Mouse (Mus musculus): ENCODE measurements around the gene Lcmt1. TPM values are rescaled to one million over a fixed set of nuclear protein-coding genes. Genes with fewer than 3 reads are reported as not detected.

Lcmt1 gene
- polyA plus RNA-seq, 1 experiment from 2014 or later, result 40.1 TPM

- Histone ChIP-seq H3K36me3 (ENCODE audit: control insufficient read depth, insufficient read depth, low read length) (no peaks in the 10 kb centered on the region; the same call in 1 of the 2 replicates), H3K4me1 (ENCODE audit: control insufficient read depth, insufficient read depth, low read length) (peaks cover 12% of the 10 kb centered on the region), H3K9me3 (ENCODE audit: control insufficient read depth, low read length) (no peaks in the 10 kb centered on the region), H3K4me2 (ENCODE audit: low read depth, low read length) (no peak overlapping the region), H3K27ac (replicated peaks; ENCODE audit: low read depth, low read length) (no peak overlapping the region), H3K9ac (ENCODE audit: low read depth, low read length) (no peak overlapping the region), H3K27me3 (replicated peaks; ENCODE audit: control insufficient read depth, insufficient read depth, low read length) (no peaks in the 10 kb centered on the region), H3K4me3 (ENCODE audit: low read depth, low read length) (no peak overlapping the region)
- no peak for DNase-seq (ENCODE audit: low spot score)
- no peak for ATAC-seq (ENCODE audit: low read depth)
- WGBS, result 85% methylated on average over 8 of the region's 8 CpGs
Measured at GRCm38 (mm10) chr7:123363971-123364370, 5.6 kb upstream of the Lcmt1 start.

GRCm38 (mm10) chr7:123365876-123366741 is 3.5 kb upstream of the Lcmt1 start:
- Histone ChIP-seq H3K9me3 (ENCODE audit: control insufficient read depth, low read length) (no peaks in the 10 kb centered on the region), H3K4me2 (ENCODE audit: low read depth, low read length) (no peak overlapping the region), H3K27me3 (replicated peaks; ENCODE audit: control insufficient read depth, insufficient read depth, low read length) (no peaks in the 10 kb centered on the region), H3K36me3 (ENCODE audit: control insufficient read depth, insufficient read depth, low read length) (no peaks in the 10 kb centered on the region; the same call in 1 of the 2 replicates), H3K4me1 (ENCODE audit: control insufficient read depth, insufficient read depth, low read length) (peaks cover 12% of the 10 kb centered on the region), H3K4me3 (ENCODE audit: low read depth, low read length) (no peak overlapping the region), H3K9ac (ENCODE audit: low read depth, low read length) (no peak overlapping the region), H3K27ac (replicated peaks; ENCODE audit: low read depth, low read length) (no peak overlapping the region)
- DNase-seq (ENCODE audit: low spot score) (no peak), ATAC-seq (ENCODE audit: low read depth) (no peak)
- 82% methylated on average over 7 of the region's 7 CpGs for WGBS

- Histone ChIP-seq H3K9ac (ENCODE audit: low read depth, low read length) (no peak overlapping the region), H3K27ac (replicated peaks; ENCODE audit: low read depth, low read length) (no peak overlapping the region), H3K4me3 (ENCODE audit: low read depth, low read length) (no peak overlapping the region), H3K27me3 (replicated peaks; ENCODE audit: control insufficient read depth, insufficient read depth, low read length) (no peaks in the 10 kb centered on the region), H3K36me3 (ENCODE audit: control insufficient read depth, insufficient read depth, low read length) (no peaks in the 10 kb centered on the region; the same call in 1 of the 2 replicates), H3K4me2 (ENCODE audit: low read depth, low read length) (no peak overlapping the region), H3K9me3 (ENCODE audit: control insufficient read depth, low read length) (no peaks in the 10 kb centered on the region), H3K4me1 (ENCODE audit: control insufficient read depth, insufficient read depth, low read length) (peaks cover 12% of the 10 kb centered on the region)
- 76% methylated on average over 8 of the region's 8 CpGs for WGBS
- DNase-seq (ENCODE audit: low spot score) (no peak), ATAC-seq (ENCODE audit: low read depth) (no peak)
Measured at GRCm38 (mm10) chr7:123366806-123367205, 2.8 kb upstream of the Lcmt1 start.

GRCm38 (mm10) chr7:123367218-123368150 is 2.1 kb upstream of the Lcmt1 start:
- DNase-seq (ENCODE audit: low spot score) (no peak), ATAC-seq (ENCODE audit: low read depth) (no peak)
- no peak overlapping the region for H3K9ac ChIP-seq (ENCODE audit: low read depth, low read length)
- H3K4me2 ChIP-seq (ENCODE audit: low read depth, low read length), result peak overlapping the region; percentile 86
- no peaks in the 10 kb centered on the region for H3K27me3 ChIP-seq (replicated peaks; ENCODE audit: control insufficient read depth, insufficient read depth, low read length)
- peaks cover 12% of the 10 kb centered on the region for H3K4me1 ChIP-seq (ENCODE audit: control insufficient read depth, insufficient read depth, low read length)
- 62% methylated on average over 16 of the region's 16 CpGs for WGBS
- H3K4me3 ChIP-seq (ENCODE audit: low read depth, low read length), result peak overlapping the region; percentile 85
- no peaks in the 10 kb centered on the region; the same call in 1 of the 2 replicates for H3K36me3 ChIP-seq (ENCODE audit: control insufficient read depth, insufficient read depth, low read length)
- H3K9me3 ChIP-seq (ENCODE audit: control insufficient read depth, low read length), result no peaks in the 10 kb centered on the region
- H3K27ac ChIP-seq (replicated peaks; ENCODE audit: low read depth, low read length), result no peak overlapping the region

GRCm38 (mm10) chr7:123368187-123368586 is 1.4 kb upstream of the Lcmt1 start:
- Histone ChIP-seq H3K4me1 (ENCODE audit: control insufficient read depth, insufficient read depth, low read length) (peaks cover 12% of the 10 kb centered on the region), H3K4me3 (ENCODE audit: low read depth, low read length) (peak overlapping the region; percentile 85), H3K9ac (ENCODE audit: low read depth, low read length) (peak overlapping the region; percentile 87), H3K27ac (replicated peaks; ENCODE audit: low read depth, low read length) (no peak overlapping the region), H3K4me2 (ENCODE audit: low read depth, low read length) (peak overlapping the region; percentile 86), H3K36me3 (ENCODE audit: control insufficient read depth, insufficient read depth, low read length) (no peaks in the 10 kb centered on the region; the same call in 1 of the 2 replicates), H3K9me3 (ENCODE audit: control insufficient read depth, low read length) (no peaks in the 10 kb centered on the region), H3K27me3 (replicated peaks; ENCODE audit: control insufficient read depth, insufficient read depth, low read length) (no peaks in the 10 kb centered on the region)
- WGBS, result 74% methylated on average over 2 of the region's 2 CpGs
- ATAC-seq (ENCODE audit: low read depth), result no peak
- DNase-seq (ENCODE audit: low spot score), result no peak

GRCm38 (mm10) chr7:123368778-123369746 is 522 bp upstream of the Lcmt1 start:
- DNase-seq (ENCODE audit: low spot score), result no peak
- peak overlapping the region; percentile 86 for H3K4me2 ChIP-seq (ENCODE audit: low read depth, low read length)
- peak overlapping the region; percentile 85 for H3K4me3 ChIP-seq (ENCODE audit: low read depth, low read length)
- peaks cover 12% of the 10 kb centered on the region for H3K4me1 ChIP-seq (ENCODE audit: control insufficient read depth, insufficient read depth, low read length)
- peak; percentile 67 for ATAC-seq (ENCODE audit: low read depth)
- H3K27me3 ChIP-seq (replicated peaks; ENCODE audit: control insufficient read depth, insufficient read depth, low read length), result no peaks in the 10 kb centered on the region
- WGBS, result 2% methylated on average over 26 of the region's 51 CpGs
- peak overlapping the region; percentile 91 for H3K27ac ChIP-seq (replicated peaks; ENCODE audit: low read depth, low read length)
- no peaks in the 10 kb centered on the region for H3K9me3 ChIP-seq (ENCODE audit: control insufficient read depth, low read length)
- no peaks in the 10 kb centered on the region; the same call in 1 of the 2 replicates for H3K36me3 ChIP-seq (ENCODE audit: control insufficient read depth, insufficient read depth, low read length)
- H3K9ac ChIP-seq (ENCODE audit: low read depth, low read length), result peak overlapping the region; percentile 87

GRCm38 (mm10) chr7:123370700-123371099 is 1.1 kb downstream of the Lcmt1 start:
- no peak for ATAC-seq (ENCODE audit: low read depth)
- Histone ChIP-seq H3K27me3 (replicated peaks; ENCODE audit: control insufficient read depth, insufficient read depth, low read length) (no peaks in the 10 kb centered on the region), H3K9me3 (ENCODE audit: control insufficient read depth, low read length) (no peaks in the 10 kb centered on the region), H3K4me3 (ENCODE audit: low read depth, low read length) (peak overlapping the region; percentile 85), H3K4me1 (ENCODE audit: control insufficient read depth, insufficient read depth, low read length) (peaks cover 12% of the 10 kb centered on the region), H3K9ac (ENCODE audit: low read depth, low read length) (peak overlapping the region; percentile 87), H3K27ac (replicated peaks; ENCODE audit: low read depth, low read length) (no peak overlapping the region), H3K4me2 (ENCODE audit: low read depth, low read length) (peak overlapping the region; percentile 86), H3K36me3 (ENCODE audit: control insufficient read depth, insufficient read depth, low read length) (no peaks in the 10 kb centered on the region)
- DNase-seq (ENCODE audit: low spot score), result no peak
- WGBS, result 49% methylated on average over 9 of the region's 9 CpGs

Data from embryonic facial prominence, embryonic 14.5 days (tissue).